Mouse (Mus musculus): ENCODE data around the gene Fgr.
"Not testable (repeated sequence)": the region's sequence is repeated elsewhere in the genome, so short reads cannot be mapped to it uniquely, and the experiment has no call there.

Gene Fgr

GRCm38 (mm10) chr4:132973814-132974398 is at the start of gene Fgr:
Gene Fgr, plus strand, starts transcription at chr4:132974095.
- DNase-seq (ENCODE audit: low spot score), result no peak

GRCm38 (mm10) chr4:132926520-132926919 is 47.4 kb upstream of the Fgr start:
- DNase-seq (ENCODE audit: low spot score), result not testable (repeated sequence)

GRCm38 (mm10) chr4:132930784-132931183 is 43.1 kb upstream of the Fgr start:
- DNase-seq (ENCODE audit: low spot score), result peak; percentile 92

GRCm38 (mm10) chr4:132932752-132933404 is 41.0 kb upstream of the Fgr start:
- no peak for DNase-seq (ENCODE audit: low spot score)

- DNase-seq (ENCODE audit: low spot score), result no peak
Measured at GRCm38 (mm10) chr4:132934639-132935038, 39.3 kb upstream of the Fgr start.

GRCm38 (mm10) chr4:132938181-132938941 is 35.5 kb upstream of the Fgr start:
- DNase-seq (ENCODE audit: low spot score), result peak; percentile 91

- DNase-seq (ENCODE audit: low spot score), result peak; percentile 96
Measured at GRCm38 (mm10) chr4:132939421-132940127, 34.3 kb upstream of the Fgr start.

- DNase-seq (ENCODE audit: low spot score), result peak; percentile 70
Measured at GRCm38 (mm10) chr4:132941012-132941729, 32.7 kb upstream of the Fgr start.

- peak; percentile 52 for DNase-seq (ENCODE audit: low spot score)
Measured at GRCm38 (mm10) chr4:132943088-132943487, 30.8 kb upstream of the Fgr start.

- peak; percentile 63 for DNase-seq (ENCODE audit: low spot score)
Measured at GRCm38 (mm10) chr4:132944106-132944505, 29.8 kb upstream of the Fgr start.

GRCm38 (mm10) chr4:132944776-132945175 is 29.1 kb upstream of the Fgr start:
- DNase-seq (ENCODE audit: low spot score), result no peak

- DNase-seq (ENCODE audit: low spot score), result peak; percentile 98
Measured at GRCm38 (mm10) chr4:132945261-132946046, 28.4 kb upstream of the Fgr start.

- peak; percentile 86 for DNase-seq (ENCODE audit: low spot score)
Measured at GRCm38 (mm10) chr4:132946047-132947001, 27.6 kb upstream of the Fgr start.

- no peak for DNase-seq (ENCODE audit: low spot score)
Measured at GRCm38 (mm10) chr4:132949882-132950532, 23.9 kb upstream of the Fgr start.

- no peak for DNase-seq (ENCODE audit: low spot score)
Measured at GRCm38 (mm10) chr4:132950999-132951398, 22.9 kb upstream of the Fgr start.

GRCm38 (mm10) chr4:132954530-132955394 is 19.1 kb upstream of the Fgr start:
- DNase-seq (ENCODE audit: low spot score), result no peak

- peak; percentile 45 for DNase-seq (ENCODE audit: low spot score)
Measured at GRCm38 (mm10) chr4:132955395-132955791, 18.5 kb upstream of the Fgr start.
